Mouse (Mus musculus) forebrain, postnatal 0 days (tissue): ENCODE results near the gene Edem3. TPM values are rescaled to one million over a fixed set of nuclear protein-coding genes. Genes with fewer than 3 reads are reported as not detected.

ENCODE experiments used
- ATAC-seq: fragments of 200-750 bp; cut with Nextera tagmentation; 2 replicates; pipeline ENCODE4 v1.8.0; 2017; ENCODE audit warnings: mild to moderate bottlenecking, moderate library complexity
- DNase-seq: peaks from one replicate; pipeline ENCODE4 v3.0.0-alpha.2; 2015
- H3K27ac ChIP-seq: fragments of 300-500 bp; sonication (generic); 2 replicates; pipeline ENCODE4 v1.5.1; 2014; ENCODE audit warnings: low read depth, mild to moderate bottlenecking, antibody characterized with exemption, low read length, moderate library complexity, mixed read lengths
- H3K27me3 ChIP-seq: fragments of 300-500 bp; sonication (generic); 2 replicates; pipeline ENCODE4 v1.6.1; 2014; ENCODE audit warnings: mild to moderate bottlenecking, low read length, mixed read lengths; ENCODE audit not compliant: insufficient read depth
- H3K36me3 ChIP-seq: fragments of 300-500 bp; sonication (generic); 2 replicates; pipeline ENCODE4 v1.6.1; 2014; ENCODE audit warnings: mild to moderate bottlenecking, moderate library complexity; ENCODE audit not compliant: insufficient read depth
- H3K4me1 ChIP-seq: fragments of 300-500 bp; sonication (generic); 2 replicates; pipeline ENCODE4 v1.6.1; 2014; ENCODE audit warnings: antibody characterized with exemption; ENCODE audit not compliant: insufficient read depth
- H3K4me2 ChIP-seq: fragments of 300-500 bp; sonication (generic); 2 replicates; pipeline ENCODE4 v1.6.1; 2014; ENCODE audit warnings: low read depth, mild to moderate bottlenecking, moderate library complexity
- H3K4me3 ChIP-seq: fragments of 300-500 bp; sonication (generic); 2 replicates; pipeline ENCODE4 v1.5.1; 2014; ENCODE audit warnings: low read depth, low read length, mixed read lengths
- H3K9ac ChIP-seq: fragments of 300-500 bp; sonication (generic); 2 replicates; pipeline ENCODE4 v1.6.1; 2014; ENCODE audit warnings: mild to moderate bottlenecking
- H3K9me3 ChIP-seq: fragments of 300-500 bp; sonication (generic); 2 replicates; pipeline ENCODE4 v1.6.1; 2016; ENCODE audit warnings: low read length
- CTCF ChIP-seq: sonication (generic); IDR thresholded peaks from 2 replicates; pipeline ENCODE4 v1.5.1; 2016; ENCODE audit warnings: antibody characterized with exemption, control low read depth, low read depth
- WGBS: fragments of 180-500 bp; shearing (Covaris S2); extraction: QIAGEN DNeasy Blood & Tissue Kit; methylation state at CpG from one replicate; pipeline ENCODE4 v1.1.7; 2014; 5-methylcytosine and 5-hydroxymethylcytosine counted together
- polyA plus RNA-seq: library from polyadenylated mRNA; unstranded; fragments of >200 nt; fragmentation: Nextera tagmentation; extraction: Ambion mirVana; gene quantifications from 2 replicates; pipeline ENCODE4 v1.2.1, GENCODE M21; 2015
- total RNA-seq: library from RNA; depleted of rRNA; stranded (reverse); fragments of >200 nt; gene quantifications from 2 replicates; pipeline ENCODE4 v1.2.3, GENCODE M21; 2014

The Edem3 gene
- total and polyA plus RNA-seq, 2 experiments from 2014 or later = 11.0 to 56.6 TPM

DNA sequence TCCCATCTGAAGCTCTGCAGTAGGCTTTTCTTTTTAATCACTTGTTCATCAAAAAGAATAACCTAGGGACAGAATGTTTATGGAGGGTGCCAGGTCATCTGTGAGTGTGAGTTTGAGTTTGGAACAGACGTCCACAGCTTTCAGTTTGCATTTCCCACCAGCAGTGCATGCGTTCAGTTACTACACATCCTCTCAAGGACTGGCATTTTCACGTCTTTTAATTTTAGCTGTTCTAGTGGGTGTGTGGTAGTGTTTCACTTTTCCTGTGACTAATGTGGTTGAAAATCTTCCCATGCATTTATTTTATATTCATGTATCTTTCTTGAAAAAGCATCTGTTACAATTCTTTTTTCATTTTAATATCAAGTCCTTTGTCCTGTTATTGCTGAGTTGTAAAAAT is 9.1 kb downstream of the Edem3 start:
- no peak overlapping the region for H3K4me3 ChIP-seq
- ATAC-seq (no peak), DNase-seq (no peak)
- no peak overlapping the region for H3K9ac ChIP-seq
- peaks cover 15% of the 10 kb centered on the region for H3K36me3 ChIP-seq
- no peak overlapping the region for H3K27ac ChIP-seq
- no peak overlapping the region for H3K4me2 ChIP-seq
- no peaks in the 10 kb centered on the region for H3K4me1 ChIP-seq
- WGBS = 72% methylated on average over 3 of the region's 3 CpGs
- no peaks in the 10 kb centered on the region for H3K9me3 ChIP-seq
- H3K27me3 ChIP-seq = no peaks in the 10 kb centered on the region
- TF ChIP-seq CTCF = no peak

DNA sequence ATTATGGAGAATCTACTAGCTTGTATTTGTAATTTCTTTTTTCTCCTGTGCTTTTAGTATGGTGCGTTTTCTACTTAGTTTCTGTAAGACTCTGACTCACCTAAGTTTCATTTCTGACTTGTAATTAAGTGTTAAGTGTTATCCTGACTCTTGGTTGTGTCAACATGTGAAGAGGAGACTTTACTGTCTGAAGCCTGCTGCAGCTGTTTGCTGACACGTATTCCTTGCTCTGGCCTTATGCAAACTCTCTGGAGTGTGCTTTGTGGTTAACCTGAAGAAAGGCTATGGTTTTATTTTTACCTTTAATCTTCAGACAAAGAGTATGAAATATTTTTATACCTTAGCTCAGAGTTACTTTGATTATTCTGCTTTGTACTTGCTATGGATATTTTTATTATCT is 11.0 kb downstream of the Edem3 start:
- no peaks in the 10 kb centered on the region for H3K9me3 ChIP-seq
- H3K4me3 ChIP-seq = no peak overlapping the region
- WGBS = 87% methylated on average over 2 of the region's 2 CpGs
- ATAC-seq = no peak
- H3K36me3 ChIP-seq = peaks cover 10% of the 10 kb centered on the region
- no peak for DNase-seq
- H3K9ac ChIP-seq = no peak overlapping the region
- no peaks in the 10 kb centered on the region for H3K27me3 ChIP-seq
- no peak for TF ChIP-seq CTCF
- no peak overlapping the region for H3K27ac ChIP-seq
- H3K4me1 ChIP-seq = no peaks in the 10 kb centered on the region
- no peak overlapping the region for H3K4me2 ChIP-seq

- peak; percentile 21; the same call in 1 of the 2 replicates for TF ChIP-seq CTCF
- ATAC-seq = no peak
- Histone ChIP-seq H3K9me3 (no peaks in the 10 kb centered on the region), H3K4me2 (no peak overlapping the region), H3K27me3 (no peaks in the 10 kb centered on the region), H3K4me1 (no peaks in the 10 kb centered on the region), H3K27ac (no peak overlapping the region), H3K36me3 (peaks cover 7% of the 10 kb centered on the region), H3K4me3 (no peak overlapping the region), H3K9ac (no peak overlapping the region)
- no peak for DNase-seq
- 69% methylated on average over 3 of the region's 3 CpGs for WGBS
These were observed 11.9 kb downstream of the Edem3 start for GRCm38 (mm10) chr1:151766976-151767654.

- 25% methylated on average over 3 of the region's 3 CpGs for WGBS
- peaks cover 13% of the 10 kb centered on the region for H3K36me3 ChIP-seq
- no peak overlapping the region for H3K27ac ChIP-seq
- no peaks in the 10 kb centered on the region for H3K4me1 ChIP-seq
- H3K4me2 ChIP-seq = no peak overlapping the region
- no peak overlapping the region for H3K9ac ChIP-seq
- peak; percentile 61; the same call in 1 of the 2 replicates for ATAC-seq
- no peaks in the 10 kb centered on the region for H3K27me3 ChIP-seq
- no peaks in the 10 kb centered on the region for H3K9me3 ChIP-seq
- H3K4me3 ChIP-seq = no peak overlapping the region
- no peak for DNase-seq
- no peak for TF ChIP-seq CTCF
These were observed 14.2 kb downstream of the Edem3 start for GRCm38 (mm10) chr1:151769200-151769913.

GRCm38 (mm10) chr1:151777616-151778015 is 22.4 kb downstream of the Edem3 start:
- Histone ChIP-seq H3K27me3 (no peaks in the 10 kb centered on the region), H3K9ac (no peak overlapping the region), H3K4me1 (no peaks in the 10 kb centered on the region), H3K4me3 (no peak overlapping the region), H3K27ac (no peak overlapping the region), H3K9me3 (no peaks in the 10 kb centered on the region), H3K36me3 (peaks cover 40% of the 10 kb centered on the region), H3K4me2 (no peak overlapping the region)
- no peak for DNase-seq
- ATAC-seq = no peak
- WGBS = 93% methylated on average over 2 of the region's 2 CpGs
- no peak for TF ChIP-seq CTCF

- no peaks in the 10 kb centered on the region for H3K4me1 ChIP-seq
- peaks cover 39% of the 10 kb centered on the region for H3K36me3 ChIP-seq
- H3K4me2 ChIP-seq = no peak overlapping the region
- no peaks in the 10 kb centered on the region for H3K9me3 ChIP-seq
- no peak for TF ChIP-seq CTCF
- WGBS = 62% methylated on average over 1 of the region's 1 CpGs
- no peak for ATAC-seq
- H3K27ac ChIP-seq = no peak overlapping the region
- no peak for DNase-seq
- H3K4me3 ChIP-seq = no peak overlapping the region
- H3K9ac ChIP-seq = no peak overlapping the region
- no peaks in the 10 kb centered on the region for H3K27me3 ChIP-seq
These were observed 23.4 kb downstream of the Edem3 start for GRCm38 (mm10) chr1:151778592-151778991.

DNA sequence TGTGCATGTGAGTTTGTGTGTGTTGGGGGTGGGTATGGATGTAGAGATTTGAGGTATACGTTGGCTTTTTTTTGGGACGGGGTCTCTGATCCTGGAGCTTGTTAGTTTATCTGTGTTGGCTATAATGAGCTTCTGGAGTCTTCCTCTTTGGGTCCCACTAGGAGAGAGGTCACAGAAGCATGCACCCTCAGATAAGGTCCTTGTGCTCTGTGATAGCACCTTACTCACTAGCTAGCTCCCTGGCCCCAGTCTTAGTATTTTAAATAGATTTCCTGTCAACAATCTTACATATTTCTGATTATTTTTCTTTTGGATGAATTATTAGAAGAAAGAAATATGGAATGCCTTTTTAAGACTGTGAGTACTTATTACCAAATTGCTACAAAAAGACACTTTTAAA is 24.1 kb downstream of the Edem3 start:
- Histone ChIP-seq H3K27me3 (no peaks in the 10 kb centered on the region), H3K4me2 (no peak overlapping the region), H3K4me1 (no peaks in the 10 kb centered on the region), H3K27ac (no peak overlapping the region), H3K4me3 (no peak overlapping the region), H3K36me3 (peaks cover 38% of the 10 kb centered on the region), H3K9ac (no peak overlapping the region), H3K9me3 (no peaks in the 10 kb centered on the region)
- 96% methylated on average over 2 of the region's 2 CpGs for WGBS
- no peak for TF ChIP-seq CTCF
- DNase-seq (no peak), ATAC-seq (no peak)
